Mouse (Mus musculus) megakaryocyte, embryonic 14.5 days (primary cell): ENCODE measurements around the gene Hist1h4d. TPM values are rescaled to one million over a fixed set of nuclear protein-coding genes. Genes with fewer than 3 reads are reported as not detected.
"Not testable (repeated sequence)": the region's sequence is repeated elsewhere in the genome, so short reads cannot be mapped to it uniquely, and the experiment has no call there.

Experiments used
- H3K27me3 ChIP-seq: replicated peaks from 2 replicates; pipeline ENCODE3; 2012; ENCODE audit warnings: inconsistent platforms
- H3K36me3 ChIP-seq: replicated peaks from 2 replicates; pipeline ENCODE3; 2012; ENCODE audit warnings: low read length, inconsistent platforms, mixed read lengths
- H3K4me1 ChIP-seq: 2 replicates; pipeline ENCODE4 v1.6.1; 2012; ENCODE audit warnings: inconsistent platforms
- H3K4me3 ChIP-seq: replicated peaks from 2 replicates; pipeline ENCODE3; 2012; ENCODE audit warnings: moderate library complexity, mild to moderate bottlenecking, inconsistent platforms
- H3K9me3 ChIP-seq: 2 replicates; pipeline ENCODE4 v1.6.1; 2012; ENCODE audit warnings: inconsistent platforms
- FLI1 ChIP-seq: IDR thresholded peaks from 2 replicates; pipeline ENCODE4 v1.6.1; 2012; ENCODE audit warnings: low read length, inconsistent platforms, mixed read lengths
- GATA1 ChIP-seq: IDR thresholded peaks from 3 replicates; pipeline ENCODE4 v1.6.1; 2012; ENCODE audit warnings: mixed read lengths, low read length, inconsistent platforms, borderline replicate concordance
- polyA plus RNA-seq: library from polyadenylated mRNA; stranded (reverse); fragments of >175 nt; gene quantifications from 2 replicates; pipeline ENCODE4 v1.2.3, GENCODE M21; 2012; ENCODE audit warnings: low replicate concordance; ENCODE audit not compliant: insufficient read depth

The Hist1h4d gene
- polyA plus RNA-seq, 1 experiment: 20.4 TPM

GRCm38 (mm10) chr13:23603182-23603699, 21.8 kb downstream of the Hist1h4d start:
- Histone ChIP-seq H3K4me3 (no peak overlapping the region), H3K36me3 (no peaks in the 10 kb centered on the region), H3K9me3 (no peaks in the 10 kb centered on the region), H3K4me1 (peaks cover 29% of the 10 kb centered on the region), H3K27me3 (no peaks in the 10 kb centered on the region)
- TF ChIP-seq GATA1 (no peak), FLI1 (no peak)

DNA sequence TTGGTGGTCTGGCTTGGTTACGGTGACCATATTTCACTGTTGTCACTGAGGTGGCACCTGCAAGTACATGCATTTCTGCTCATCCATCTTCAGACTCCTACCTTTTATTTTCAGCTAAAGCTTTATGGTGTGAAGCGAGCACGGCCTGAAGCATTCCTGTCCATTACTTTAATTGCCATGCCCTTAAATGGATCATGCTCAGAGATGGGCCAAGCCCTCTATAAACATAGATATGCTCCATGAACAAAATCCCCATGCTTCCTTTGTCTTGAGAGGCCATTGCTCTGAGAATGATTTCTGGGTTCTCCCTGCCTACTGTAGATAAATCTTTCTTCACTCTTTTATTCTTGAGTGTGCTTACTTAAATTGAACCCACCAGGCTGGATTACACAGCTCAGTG, 23.1 kb downstream of the Hist1h4d start:
- Histone ChIP-seq H3K27me3 (no peaks in the 10 kb centered on the region), H3K4me3 (no peak overlapping the region), H3K9me3 (no peaks in the 10 kb centered on the region), H3K36me3 (no peaks in the 10 kb centered on the region), H3K4me1 (peaks cover 32% of the 10 kb centered on the region)
- TF ChIP-seq FLI1 (no peak), GATA1 (no peak)

GRCm38 (mm10) chr13:23605052-23605451, 23.7 kb downstream of the Hist1h4d start:
- H3K4me1 ChIP-seq: peaks cover 38% of the 10 kb centered on the region
- H3K9me3 ChIP-seq: no peaks in the 10 kb centered on the region
- TF ChIP-seq GATA1 (no peak), FLI1 (no peak)

GRCm38 (mm10) chr13:23609209-23609608, 27.8 kb downstream of the Hist1h4d start:
- Histone ChIP-seq H3K4me3 (peak overlapping the region; percentile 62), H3K27me3 (no peaks in the 10 kb centered on the region), H3K4me1 (peaks cover 36% of the 10 kb centered on the region), H3K36me3 (peaks cover 5% of the 10 kb centered on the region), H3K9me3 (no peaks in the 10 kb centered on the region)
- TF ChIP-seq GATA1: no peak
- no peak for TF ChIP-seq FLI1

More at GRCm38 (mm10) chr13:23605052-23605451, 23.7 kb downstream of the Hist1h4d start:
- no peaks in the 10 kb centered on the region for H3K36me3 ChIP-seq
- H3K27me3 ChIP-seq: no peaks in the 10 kb centered on the region
- no peak overlapping the region for H3K4me3 ChIP-seq

DNA sequence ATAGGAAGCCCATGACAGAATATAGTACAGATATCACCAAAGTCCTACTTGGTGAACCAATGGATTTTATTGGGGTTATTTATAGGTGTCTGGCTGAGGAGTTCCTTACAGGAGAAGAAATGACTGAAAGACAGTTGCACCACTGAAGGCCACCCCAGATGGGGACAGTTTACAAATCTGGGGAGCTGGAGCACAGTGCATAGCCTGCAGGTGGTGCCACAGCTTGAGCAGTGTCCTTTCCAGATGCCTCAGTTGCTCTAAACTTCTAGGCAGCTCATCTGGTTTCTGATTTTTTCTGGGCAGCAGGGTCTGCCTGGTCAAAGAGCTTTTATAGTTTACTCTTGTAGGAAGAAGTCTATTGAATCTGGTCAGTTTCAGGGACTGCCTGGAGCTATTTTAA, 28.4 kb downstream of the Hist1h4d start:
- peaks cover 29% of the 10 kb centered on the region for H3K4me1 ChIP-seq
- peaks cover 5% of the 10 kb centered on the region for H3K36me3 ChIP-seq
- no peaks in the 10 kb centered on the region for H3K9me3 ChIP-seq
- H3K27me3 ChIP-seq: no peaks in the 10 kb centered on the region
- H3K4me3 ChIP-seq: no peak overlapping the region
- TF ChIP-seq GATA1: no peak
- TF ChIP-seq FLI1: no peak

GRCm38 (mm10) chr13:23610393-23610792, 29.0 kb downstream of the Hist1h4d start:
- TF ChIP-seq GATA1 (no peak), FLI1 (no peak)
- H3K9me3 ChIP-seq: no peaks in the 10 kb centered on the region

GRCm38 (mm10) chr13:23611638-23612037, 30.2 kb downstream of the Hist1h4d start:
- no peak for TF ChIP-seq GATA1
- no peak for TF ChIP-seq FLI1
- Histone ChIP-seq H3K36me3 (peaks cover 5% of the 10 kb centered on the region), H3K4me3 (no peak overlapping the region), H3K9me3 (no peaks in the 10 kb centered on the region), H3K27me3 (no peaks in the 10 kb centered on the region), H3K4me1 (peaks cover 16% of the 10 kb centered on the region)

More at GRCm38 (mm10) chr13:23610393-23610792, 29.0 kb downstream of the Hist1h4d start:
- Histone ChIP-seq H3K27me3 (no peaks in the 10 kb centered on the region), H3K4me1 (peaks cover 25% of the 10 kb centered on the region), H3K4me3 (no peak overlapping the region), H3K36me3 (peaks cover 5% of the 10 kb centered on the region)

DNA sequence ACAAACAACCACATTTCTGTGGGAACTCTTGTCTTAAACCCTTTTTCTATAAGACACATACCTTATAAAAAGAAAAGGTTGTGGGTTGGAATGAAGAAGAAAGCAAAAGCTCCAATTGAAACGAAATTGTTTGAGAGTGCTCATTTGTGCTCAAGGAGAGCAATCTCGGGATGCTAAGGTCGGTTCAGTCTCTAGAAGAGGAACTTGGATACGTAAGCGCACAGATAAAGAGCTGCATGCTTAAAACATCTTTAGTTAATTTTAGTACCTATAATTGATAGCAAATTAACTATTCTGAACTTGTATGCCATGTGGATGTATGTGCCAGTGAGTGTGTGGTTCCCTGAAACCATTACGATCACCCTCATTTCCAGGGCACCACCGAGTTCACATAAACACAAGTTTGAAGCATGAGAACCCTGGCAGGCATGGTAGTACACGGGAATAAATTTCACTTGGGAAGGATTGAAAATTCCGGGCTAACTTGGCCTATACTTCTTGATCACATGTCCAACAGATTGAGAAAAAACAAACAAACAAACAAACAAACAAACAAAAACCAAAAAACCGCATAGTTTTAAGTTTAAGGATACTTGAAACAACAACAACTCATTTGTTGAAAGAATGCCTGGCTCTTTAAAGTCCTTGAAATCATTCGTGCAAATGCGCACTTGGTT, 38.8 kb downstream of the Hist1h4d start:
- H3K9me3 ChIP-seq: no peaks in the 10 kb centered on the region
- TF ChIP-seq GATA1: no peak
- no peak for TF ChIP-seq FLI1
- no peaks in the 10 kb centered on the region for H3K36me3 ChIP-seq
- H3K4me3 ChIP-seq: peak overlapping the region; percentile 92
- no peaks in the 10 kb centered on the region for H3K27me3 ChIP-seq
- peaks cover 32% of the 10 kb centered on the region for H3K4me1 ChIP-seq

GRCm38 (mm10) chr13:23620733-23621531, 39.5 kb downstream of the Hist1h4d start, which contains the start of gene Hist1h2be:
Hist1h2be (minus strand) TSS chr13:23621124.
- TF ChIP-seq GATA1: no peak
- no peak for TF ChIP-seq FLI1
- peaks cover 32% of the 10 kb centered on the region for H3K4me1 ChIP-seq
- H3K9me3 ChIP-seq: no peaks in the 10 kb centered on the region
- peak within 1 kb of the TSS; percentile 92 for H3K4me3 ChIP-seq
- no peaks in the 10 kb centered on the region for H3K36me3 ChIP-seq
- H3K27me3 ChIP-seq: no peaks in the 10 kb centered on the region

DNA sequence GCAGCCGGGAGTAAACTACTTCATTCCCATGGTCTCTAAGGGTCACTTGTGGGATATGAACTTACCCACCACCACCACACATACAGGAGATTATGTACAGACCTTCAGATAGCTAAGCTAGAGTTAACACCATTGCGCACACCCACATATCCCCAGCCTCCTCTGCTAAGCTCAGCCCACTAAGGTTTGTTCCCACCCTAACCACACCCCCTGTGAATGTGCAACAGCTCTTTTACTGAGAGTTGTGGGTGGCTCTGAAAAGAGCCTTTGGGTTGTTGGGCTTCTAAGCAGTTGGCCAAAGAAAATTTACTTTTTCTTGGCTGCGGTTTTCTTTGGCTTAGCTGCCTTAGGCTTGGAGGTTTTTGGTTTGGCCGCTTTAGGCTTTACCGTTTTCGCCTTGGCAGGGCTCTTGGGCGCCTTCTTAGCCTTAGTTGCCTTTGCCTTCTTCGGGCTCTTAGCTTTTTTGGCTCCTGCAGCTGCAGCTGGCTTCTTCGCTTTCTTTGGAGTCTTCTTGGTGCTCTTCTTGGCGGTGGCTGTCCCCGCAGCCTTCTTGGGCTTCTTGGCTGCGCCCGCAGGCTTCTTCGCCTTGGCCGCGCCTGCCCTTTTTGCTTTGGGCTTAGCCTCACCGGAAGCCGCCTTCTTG, 40.3 kb downstream of the Hist1h4d start:
- H3K27me3 ChIP-seq: no peaks in the 10 kb centered on the region
- H3K4me1 ChIP-seq: peaks cover 32% of the 10 kb centered on the region
- no peaks in the 10 kb centered on the region for H3K36me3 ChIP-seq
- H3K4me3 ChIP-seq: peak overlapping the region; percentile 92
- no peaks in the 10 kb centered on the region for H3K9me3 ChIP-seq
- no peak for TF ChIP-seq FLI1

GRCm38 (mm10) chr13:23622175-23622671, 40.8 kb downstream of the Hist1h4d start, which contains the start of gene Hist1h1e:
Hist1h1e (minus strand) TSS chr13:23622558.
- Histone ChIP-seq H3K4me3 (peak within 1 kb of the TSS; percentile 92), H3K4me1 (peaks cover 32% of the 10 kb centered on the region)
- not testable (repeated sequence) for H3K9me3 ChIP-seq, H3K27me3 ChIP-seq, H3K36me3 ChIP-seq
